Mouse (Mus musculus) midbrain, postnatal 0 days (tissue): ENCODE measurements around the gene Mrgprh. TPM values are rescaled to one million over a fixed set of nuclear protein-coding genes. Genes with fewer than 3 reads are reported as not detected.

Experiments
- ATAC-seq: fragments of 200-750 bp; cut with Nextera tagmentation; 2 replicates; pipeline ENCODE4 v1.8.0; 2017; ENCODE audit warnings: moderate number of reproducible peaks, mild to moderate bottlenecking, moderate TSS enrichment, moderate library complexity; ENCODE audit not compliant: low FRiP score
- DNase-seq: peaks from one replicate; pipeline ENCODE4 v3.0.0-alpha.2; 2015; ENCODE audit warnings: low spot score
- H3K27ac ChIP-seq: fragments of 300-500 bp; sonication (generic); 2 replicates; pipeline ENCODE4 v1.5.1; 2014; ENCODE audit warnings: low read depth, mild to moderate bottlenecking, low read length, mixed read lengths
- H3K27me3 ChIP-seq: fragments of 300-500 bp; sonication (generic); 2 replicates; pipeline ENCODE4 v1.6.1; 2014; ENCODE audit warnings: low read length, control low read depth, mixed read lengths; ENCODE audit not compliant: insufficient read depth
- H3K36me3 ChIP-seq: fragments of 300-500 bp; sonication (generic); 2 replicates; pipeline ENCODE4 v1.6.1; 2014; ENCODE audit warnings: low read length, control low read depth, mixed read lengths; ENCODE audit not compliant: insufficient read depth
- H3K4me1 ChIP-seq: fragments of 300-500 bp; sonication (generic); 2 replicates; pipeline ENCODE4 v1.6.1; 2014; ENCODE audit warnings: mild to moderate bottlenecking, control low read depth, antibody characterized with exemption, low read length, mixed read lengths; ENCODE audit not compliant: insufficient read depth
- H3K4me2 ChIP-seq: fragments of 300-500 bp; sonication (generic); 2 replicates; pipeline ENCODE4 v1.6.1; 2014; ENCODE audit warnings: low read depth, mild to moderate bottlenecking, low read length, mixed read lengths; ENCODE audit not compliant: poor library complexity, severe bottlenecking
- H3K4me3 ChIP-seq: fragments of 300-500 bp; sonication (generic); 2 replicates; pipeline ENCODE4 v1.5.1; 2014; ENCODE audit warnings: low read depth, mild to moderate bottlenecking, low read length, moderate library complexity
- H3K9ac ChIP-seq: fragments of 300-500 bp; sonication (generic); replicated peaks from 2 replicates; pipeline ENCODE4 v1.6.1; 2014; ENCODE audit warnings: mild to moderate bottlenecking, low read length, moderate library complexity, mixed read lengths; ENCODE audit not compliant: poor library complexity, severe bottlenecking
- H3K9me3 ChIP-seq: fragments of 300-500 bp; sonication (generic); 2 replicates; pipeline ENCODE4 v1.6.1; 2016; ENCODE audit warnings: low read length, control low read depth
- CTCF ChIP-seq: IDR thresholded peaks from 2 replicates; pipeline ENCODE4 v1.5.1; 2016; ENCODE audit warnings: antibody characterized with exemption, mild to moderate bottlenecking
- WGBS: fragments of 180-500 bp; shearing (Covaris S2); extraction: QIAGEN DNeasy Blood & Tissue Kit; methylation state at CpG from one replicate; pipeline ENCODE4 v1.1.7; 2014; 5-methylcytosine and 5-hydroxymethylcytosine counted together
- microRNA-seq: library from miRNA; unstranded; fragments of <30 nt; microRNA quantifications from one replicate; pipeline ENCODE4, GENCODE M21; 2016; ENCODE audit warnings: borderline number of aligned reads
- polyA plus RNA-seq: library from polyadenylated mRNA; unstranded; fragments of >200 nt; fragmentation: Nextera tagmentation; extraction: Ambion mirVana; gene quantifications from 2 replicates; pipeline ENCODE4 v1.2.1, GENCODE M21; 2015
- total RNA-seq: library from RNA; depleted of rRNA; stranded (reverse); fragments of >200 nt; gene quantifications from 2 replicates; pipeline ENCODE4 v1.2.3, GENCODE M21; 2014; rRNA removed

The Mrgprh gene
- total and polyA plus RNA-seq, 2 experiments from 2014 or later = not detected

- peaks cover 25% of the 10 kb centered on the region for H3K36me3 ChIP-seq
- peak within 1 kb of the TSS; percentile 71 for H3K4me3 ChIP-seq
- peak within 1 kb of the TSS; percentile 82 for H3K4me2 ChIP-seq
- H3K27ac ChIP-seq = peak within 1 kb of the TSS; percentile 88
- ATAC-seq (peak; percentile 99), DNase-seq (peak; percentile 100)
- under 1% methylated on average over 56 of the region's 56 CpGs for WGBS
- H3K9me3 ChIP-seq = no peaks in the 10 kb centered on the region
- H3K9ac ChIP-seq = peak within 1 kb of the TSS; percentile 90
- H3K27me3 ChIP-seq = no peaks in the 10 kb centered on the region
- no peak for TF ChIP-seq CTCF
- H3K4me1 ChIP-seq = no peaks in the 10 kb centered on the region
Observed at GRCm38 (mm10) chr17:12915881-12916583, 40.2 kb downstream of the Mrgprh start, which contains the start of gene Mrpl18. TSS of gene Mrpl18 (minus strand) at chr17:12916345.

GRCm38 (mm10) chr17:12916588-12917380 is 41.0 kb downstream of the Mrgprh start:
- TF ChIP-seq CTCF = no peak
- Histone ChIP-seq H3K9ac (peak overlapping the region; percentile 90), H3K4me3 (peak overlapping the region; percentile 71), H3K4me1 (no peaks in the 10 kb centered on the region), H3K9me3 (no peaks in the 10 kb centered on the region), H3K4me2 (peak overlapping the region; percentile 82), H3K27me3 (no peaks in the 10 kb centered on the region), H3K27ac (peak overlapping the region; percentile 88), H3K36me3 (peaks cover 30% of the 10 kb centered on the region)
- WGBS = under 1% methylated on average over 40 of the region's 40 CpGs
- peak; percentile 9 for DNase-seq
- ATAC-seq = peak; percentile 53

- H3K9me3 ChIP-seq = no peaks in the 10 kb centered on the region
- 91% methylated on average over 1 of the region's 1 CpGs for WGBS
- no peak for TF ChIP-seq CTCF
- H3K4me2 ChIP-seq = no peak overlapping the region
- no peaks in the 10 kb centered on the region for H3K27me3 ChIP-seq
- H3K4me3 ChIP-seq = no peak overlapping the region
- peaks cover 36% of the 10 kb centered on the region for H3K36me3 ChIP-seq
- H3K4me1 ChIP-seq = no peaks in the 10 kb centered on the region
- H3K9ac ChIP-seq = no peak overlapping the region
- no peak overlapping the region for H3K27ac ChIP-seq
- ATAC-seq (no peak), DNase-seq (no peak)
Observed at GRCm38 (mm10) chr17:12921073-12921472, 45.2 kb downstream of the Mrgprh start.

DNA sequence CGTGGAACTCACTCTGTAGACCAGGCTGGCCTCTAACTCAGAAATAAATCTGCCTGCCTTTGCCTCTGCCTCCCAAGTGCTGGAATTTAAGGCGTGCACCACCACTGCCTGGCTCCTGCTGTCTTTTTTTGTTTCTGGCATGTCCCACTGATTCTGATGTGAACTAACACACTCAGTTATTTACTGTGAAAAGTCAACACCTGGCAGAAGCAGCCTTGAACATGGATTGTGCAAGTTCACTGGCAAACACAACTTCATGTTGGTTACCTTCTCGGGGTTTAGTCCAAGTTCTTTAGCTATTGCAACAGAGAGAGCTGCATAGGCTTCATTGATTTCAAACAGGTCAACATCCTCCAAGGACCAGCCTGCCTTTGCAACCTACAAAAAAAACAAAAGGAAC is 49.2 kb downstream of the Mrgprh start:
- H3K27ac ChIP-seq = no peak overlapping the region
- H3K4me1 ChIP-seq = no peaks in the 10 kb centered on the region
- H3K9ac ChIP-seq = no peak overlapping the region
- WGBS = 89% methylated on average over 3 of the region's 3 CpGs
- no peak overlapping the region for H3K4me3 ChIP-seq
- no peaks in the 10 kb centered on the region for H3K9me3 ChIP-seq
- DNase-seq (no peak), ATAC-seq (no peak)
- peaks cover 30% of the 10 kb centered on the region for H3K36me3 ChIP-seq
- H3K27me3 ChIP-seq = no peaks in the 10 kb centered on the region
- no peak for TF ChIP-seq CTCF
- no peak overlapping the region for H3K4me2 ChIP-seq

DNA sequence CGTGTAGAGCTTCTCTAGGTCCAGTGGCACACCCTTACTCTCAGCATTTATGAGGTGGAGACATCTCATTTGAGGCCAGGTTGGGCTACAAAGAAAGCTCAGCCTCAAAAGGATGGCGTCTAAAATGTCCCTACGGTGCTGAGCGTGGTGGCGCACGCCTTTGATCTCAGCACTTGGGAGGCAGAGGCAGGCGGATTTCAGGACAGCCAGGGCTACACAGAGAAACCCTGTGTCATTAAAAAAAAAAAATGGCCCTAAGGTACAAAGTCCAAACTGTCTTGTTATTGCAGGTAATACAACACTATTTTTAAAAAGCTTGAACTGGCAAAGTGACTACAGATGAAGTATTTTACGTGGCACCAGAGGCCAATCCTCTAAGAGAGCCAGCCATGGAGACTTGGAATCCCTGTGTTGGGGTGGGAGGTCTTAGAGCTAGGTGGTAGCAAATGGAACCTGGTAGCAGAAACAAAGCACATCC is 49.9 kb downstream of the Mrgprh start:
- Histone ChIP-seq H3K27ac (no peak overlapping the region), H3K36me3 (peaks cover 30% of the 10 kb centered on the region), H3K4me2 (no peak overlapping the region), H3K9ac (no peak overlapping the region), H3K27me3 (no peaks in the 10 kb centered on the region), H3K4me3 (no peak overlapping the region), H3K4me1 (no peaks in the 10 kb centered on the region), H3K9me3 (no peaks in the 10 kb centered on the region)
- ATAC-seq = no peak
- TF ChIP-seq CTCF = no peak
- no peak for DNase-seq
- WGBS = 91% methylated on average over 8 of the region's 8 CpGs

Small RNAs within 50 kb of the gene (microRNA-seq; reads per million reads assigned to microRNA genes)
- not detected for gene Gm24085

Other genes with a start within 250 kb of the Mrgprh start
- gene Slc22a1, start 200.2 kb upstream of the Mrgprh start, total RNA-seq = not detected in 2 replicates
- not detected in 2 replicates for gene Slc22a1, start 200.2 kb upstream of the Mrgprh start, polyA plus RNA-seq
- gene Igf2r, start 106.4 kb upstream of the Mrgprh start, total RNA-seq = 31.7 and 44.2 TPM in 2 replicates
- 5.0 and 5.4 TPM in 2 replicates for gene Igf2r, start 106.4 kb upstream of the Mrgprh start, polyA plus RNA-seq
- not detected in 2 replicates for gene Mas1, start 7.9 kb upstream of the Mrgprh start, total RNA-seq
- gene Mas1, start 7.9 kb upstream of the Mrgprh start, polyA plus RNA-seq = 0.27 TPM in 1 of 2 replicates, not detected in the other
- gene Pnldc1, start 34.2 kb downstream of the Mrgprh start, total RNA-seq = 0.88 and 1.8 TPM in 2 replicates
- 1.1 and 1.3 TPM in 2 replicates for gene Pnldc1, start 34.2 kb downstream of the Mrgprh start, polyA plus RNA-seq
- gene Tcp1, start 39.7 kb downstream of the Mrgprh start, total RNA-seq = 330 and 377 TPM in 2 replicates
- gene Tcp1, start 39.7 kb downstream of the Mrgprh start, polyA plus RNA-seq = 330 and 375 TPM in 2 replicates
- gene Mrpl18, start 40.3 kb downstream of the Mrgprh start, total RNA-seq = 34.0 TPM in 2 replicates
- gene Mrpl18, start 40.3 kb downstream of the Mrgprh start, polyA plus RNA-seq = 111 and 118 TPM in 2 replicates
- gene Acat3, start 64.6 kb downstream of the Mrgprh start, total RNA-seq = 0.52 and 0.82 TPM in 2 replicates
- 1.5 and 2.0 TPM in 2 replicates for gene Acat3, start 64.6 kb downstream of the Mrgprh start, polyA plus RNA-seq
- gene Acat2, start 84.7 kb downstream of the Mrgprh start, total RNA-seq = 181 and 194 TPM in 2 replicates
- 247 and 254 TPM in 2 replicates for gene Acat2, start 84.7 kb downstream of the Mrgprh start, polyA plus RNA-seq
- gene Wtap, start 118.1 kb downstream of the Mrgprh start, total RNA-seq = 82.7 and 88.8 TPM in 2 replicates
- 134 and 147 TPM in 2 replicates for gene Wtap, start 118.1 kb downstream of the Mrgprh start, polyA plus RNA-seq
- gene Sod2, start 130.8 kb downstream of the Mrgprh start, total RNA-seq = 160 and 177 TPM in 2 replicates
- gene Sod2, start 130.8 kb downstream of the Mrgprh start, polyA plus RNA-seq = 121 and 128 TPM in 2 replicates
- gene Gpr31b, start 176.3 kb downstream of the Mrgprh start, total RNA-seq = 0.80 and 1.0 TPM in 2 replicates
- not detected in 2 replicates for gene Gpr31b, start 176.3 kb downstream of the Mrgprh start, polyA plus RNA-seq
- gene Tcp10b, start 185.1 kb downstream of the Mrgprh start, total RNA-seq = 0.11 and 0.38 TPM in 2 replicates
- 0.20 and 0.56 TPM in 2 replicates for gene Tcp10b, start 185.1 kb downstream of the Mrgprh start, polyA plus RNA-seq